Mouse (Mus musculus): ENCODE measurements at regions not wholly inside any gene's neighbourhood (a gene's known extent, or its start where the extent isn't known, plus 50 kb on each side); places are given as distances from the start of the nearest gene placed in this dataset.

DNA sequence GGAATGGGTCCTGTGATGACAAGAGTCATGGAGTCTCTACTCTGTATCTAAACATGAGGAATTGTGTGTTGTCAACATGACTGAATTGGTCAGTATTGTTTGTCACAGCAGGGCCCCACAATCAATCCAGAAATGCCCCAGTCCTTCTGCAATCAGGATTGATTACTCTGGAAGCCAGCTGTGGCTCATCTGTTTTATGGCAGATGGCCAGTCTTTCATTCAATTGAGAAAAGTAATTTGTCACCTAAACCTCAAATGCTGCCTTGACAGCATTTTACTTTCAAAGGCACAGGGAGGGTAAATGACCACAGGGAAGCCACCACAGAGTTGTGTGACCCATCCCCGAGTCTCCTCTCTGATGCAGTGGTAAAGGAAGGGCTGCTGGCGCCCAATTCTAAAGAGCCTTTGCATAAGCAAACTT is 471.8 kb upstream of the Adgrl2 start:
- no peak overlapping the region for H3K4me3 ChIP-seq (ENCODE audit: low read depth, low read length)
- TF ChIP-seq EP300 (IDR thresholded peaks at IDR 0.05) = no peak
- no peak for TF ChIP-seq CTCF (IDR thresholded peaks at IDR 0.05)
- H3K27ac ChIP-seq (ENCODE audit: low read length) = no peak overlapping the region
- H3K9ac ChIP-seq (replicated peaks; ENCODE audit: low read depth) = no peak overlapping the region
- DNase-seq (ENCODE audit: low spot score) = no peak
- no peaks in the 10 kb centered on the region for H3K36me3 ChIP-seq (ENCODE audit: insufficient read depth, low read length)
- no peaks in the 10 kb centered on the region for H3K9me3 ChIP-seq (ENCODE audit: low read length)
- no peaks in the 10 kb centered on the region for H3K27me3 ChIP-seq (replicated peaks; ENCODE audit: insufficient read depth, low read length)
- no peaks in the 10 kb centered on the region for H3K4me1 ChIP-seq (ENCODE audit: insufficient read depth, low read depth, low read length)
- ATAC-seq = no peak
- 58% methylated on average over 2 of the region's 2 CpGs for WGBS
- H3K4me2 ChIP-seq (replicated peaks; ENCODE audit: low read depth, low read length) = no peak overlapping the region

GRCm38 (mm10) chr3:149461613-149462012 is 471.3 kb upstream of the Adgrl2 start:
- ATAC-seq (no peak), DNase-seq (ENCODE audit: low spot score) (no peak)
- Histone ChIP-seq H3K27ac (ENCODE audit: low read length) (no peak overlapping the region), H3K9me3 (ENCODE audit: low read length) (no peaks in the 10 kb centered on the region), H3K9ac (replicated peaks; ENCODE audit: low read depth) (no peak overlapping the region), H3K4me2 (replicated peaks; ENCODE audit: low read depth, low read length) (no peak overlapping the region), H3K36me3 (ENCODE audit: insufficient read depth, low read length) (no peaks in the 10 kb centered on the region), H3K4me3 (ENCODE audit: low read depth, low read length) (no peak overlapping the region), H3K4me1 (ENCODE audit: insufficient read depth, low read depth, low read length) (no peaks in the 10 kb centered on the region), H3K27me3 (replicated peaks; ENCODE audit: insufficient read depth, low read length) (no peaks in the 10 kb centered on the region)
- WGBS = 68% methylated on average over 2 of the region's 2 CpGs
- no peak for TF ChIP-seq CTCF (IDR thresholded peaks at IDR 0.05)
- TF ChIP-seq EP300 (IDR thresholded peaks at IDR 0.05) = no peak

DNA sequence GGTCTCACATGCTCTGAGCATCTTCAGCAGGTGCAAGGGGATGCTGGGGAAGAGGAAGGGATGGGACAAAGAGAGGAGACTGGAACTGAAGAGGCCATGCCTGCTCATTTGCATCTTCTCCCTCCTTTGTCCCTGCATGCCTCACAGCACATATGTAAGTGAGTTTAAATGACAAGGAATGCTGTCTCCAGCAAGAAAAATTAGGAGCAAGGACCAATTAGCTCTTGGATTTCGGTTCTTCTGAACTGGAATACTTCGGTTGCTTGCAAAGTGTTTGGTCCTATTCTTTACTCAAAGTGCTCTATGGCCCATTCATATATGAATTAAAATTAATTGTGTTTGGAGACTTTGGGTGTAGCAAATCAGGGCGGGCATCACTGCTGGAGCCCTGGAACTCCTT is 459.0 kb upstream of the Adgrl2 start:
- Histone ChIP-seq H3K27me3 (replicated peaks; ENCODE audit: insufficient read depth, low read length) (no peaks in the 10 kb centered on the region), H3K9ac (replicated peaks; ENCODE audit: low read depth) (no peak overlapping the region), H3K9me3 (ENCODE audit: low read length) (no peaks in the 10 kb centered on the region), H3K36me3 (ENCODE audit: insufficient read depth, low read length) (no peaks in the 10 kb centered on the region), H3K4me1 (ENCODE audit: insufficient read depth, low read depth, low read length) (no peaks in the 10 kb centered on the region), H3K27ac (ENCODE audit: low read length) (no peak overlapping the region), H3K4me3 (ENCODE audit: low read depth, low read length) (no peak overlapping the region), H3K4me2 (replicated peaks; ENCODE audit: low read depth, low read length) (no peak overlapping the region)
- ATAC-seq (no peak), DNase-seq (ENCODE audit: low spot score) (no peak)
- 86% methylated on average over 3 of the region's 3 CpGs for WGBS
- TF ChIP-seq EP300 (IDR thresholded peaks at IDR 0.05) (no peak), CTCF (IDR thresholded peaks at IDR 0.05) (no peak)

- TF ChIP-seq CTCF (IDR thresholded peaks at IDR 0.05) = no peak
- no peak for TF ChIP-seq EP300 (IDR thresholded peaks at IDR 0.05)
- DNase-seq (ENCODE audit: low spot score) = no peak
- Histone ChIP-seq H3K27ac (ENCODE audit: low read length) (no peak overlapping the region), H3K4me2 (replicated peaks; ENCODE audit: low read depth, low read length) (no peak overlapping the region), H3K9ac (replicated peaks; ENCODE audit: low read depth) (no peak overlapping the region), H3K27me3 (replicated peaks; ENCODE audit: insufficient read depth, low read length) (no peaks in the 10 kb centered on the region), H3K4me1 (ENCODE audit: insufficient read depth, low read depth, low read length) (no peaks in the 10 kb centered on the region), H3K36me3 (ENCODE audit: insufficient read depth, low read length) (no peaks in the 10 kb centered on the region), H3K9me3 (ENCODE audit: low read length) (no peaks in the 10 kb centered on the region), H3K4me3 (ENCODE audit: low read depth, low read length) (no peak overlapping the region)
- 63% methylated on average over 6 of the region's 6 CpGs for WGBS
- ATAC-seq = no peak
Measured at GRCm38 (mm10) chr3:149445991-149446564, 455.7 kb upstream of the Adgrl2 start.

- 7% methylated on average over 15 of the region's 15 CpGs for WGBS
- H3K9ac ChIP-seq (replicated peaks; ENCODE audit: low read depth) = no peak overlapping the region; the same call in 1 of the 2 replicates
Measured at GRCm38 (mm10) chr3:149444854-149445577, 454.7 kb upstream of the Adgrl2 start.

GRCm38 (mm10) chr3:149444377-149444776 is 454.0 kb upstream of the Adgrl2 start:
- Histone ChIP-seq H3K36me3 (ENCODE audit: insufficient read depth, low read length) (no peaks in the 10 kb centered on the region), H3K4me3 (ENCODE audit: low read depth, low read length) (0 out of 2 replicates have a peak overlapping the region, but pooled peaks have one; percentile 45), H3K4me1 (ENCODE audit: insufficient read depth, low read depth, low read length) (no peaks in the 10 kb centered on the region), H3K27me3 (replicated peaks; ENCODE audit: insufficient read depth, low read length) (no peaks in the 10 kb centered on the region), H3K27ac (ENCODE audit: low read length) (no peak overlapping the region), H3K4me2 (replicated peaks; ENCODE audit: low read depth, low read length) (peak overlapping the region; percentile 51; the same call in 1 of the 2 replicates), H3K9ac (replicated peaks; ENCODE audit: low read depth) (no peak overlapping the region), H3K9me3 (ENCODE audit: low read length) (no peaks in the 10 kb centered on the region)
- ATAC-seq (no peak), DNase-seq (ENCODE audit: low spot score) (no peak)
- 57% methylated on average over 8 of the region's 8 CpGs for whole genome bisulfite sequencing
- no peak for TF ChIP-seq EP300 (IDR thresholded peaks at IDR 0.05)

More at GRCm38 (mm10) chr3:149444854-149445577, 454.7 kb upstream of the Adgrl2 start:
- TF ChIP-seq EP300 (IDR thresholded peaks at IDR 0.05) = no peak
- TF ChIP-seq CTCF (IDR thresholded peaks at IDR 0.05) = peak; percentile 70
- Histone ChIP-seq H3K4me3 (ENCODE audit: low read depth, low read length) (peak overlapping the region; percentile 45), H3K27me3 (replicated peaks; ENCODE audit: insufficient read depth, low read length) (no peaks in the 10 kb centered on the region), H3K4me1 (ENCODE audit: insufficient read depth, low read depth, low read length) (no peaks in the 10 kb centered on the region), H3K4me2 (replicated peaks; ENCODE audit: low read depth, low read length) (peak overlapping the region; percentile 51), H3K36me3 (ENCODE audit: insufficient read depth, low read length) (no peaks in the 10 kb centered on the region), H3K27ac (ENCODE audit: low read length) (no peak overlapping the region), H3K9me3 (ENCODE audit: low read length) (no peaks in the 10 kb centered on the region)
- DNase-seq (ENCODE audit: low spot score) (peak; percentile 75), ATAC-seq (peak; percentile 72)

Measured in lung, postnatal 0 days (tissue).